Mouse (Mus musculus): ENCODE data around the gene Rpp25.

Gene Rpp25

GRCm38 (mm10) chr9:57521056-57521911, 17.5 kb downstream of the Rpp25 start, which contains the start of gene Cox5a:
Gene Cox5a, plus strand, starts transcription at chr9:57521274.
- peak; percentile 87 for DNase-seq (ENCODE audit: low spot score)

GRCm38 (mm10) chr9:57522114-57522860, 18.5 kb downstream of the Rpp25 start:
- DNase-seq (ENCODE audit: low spot score): no peak

- no peak for DNase-seq (ENCODE audit: low spot score)
These were observed 19.0 kb downstream of the Rpp25 start for GRCm38 (mm10) chr9:57522861-57523246.

DNA sequence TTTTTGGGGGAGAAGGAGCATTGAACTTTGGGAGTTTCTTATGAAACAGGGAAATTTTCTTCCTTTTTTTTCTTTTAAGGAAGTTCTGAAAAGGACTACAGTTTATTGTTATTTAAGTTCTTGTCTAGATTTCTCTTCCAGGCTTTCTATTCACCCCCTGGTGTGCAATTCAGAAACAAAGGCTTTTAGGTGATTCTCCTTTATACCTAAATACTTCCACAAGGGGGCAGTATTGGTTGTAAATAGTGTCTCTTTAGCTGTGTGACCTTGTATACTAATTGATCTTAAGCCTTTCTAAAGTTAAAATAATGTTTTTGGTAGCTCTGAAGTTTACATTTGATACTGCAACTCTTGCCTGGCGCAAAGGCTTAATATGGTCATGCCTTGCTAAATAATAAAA, 19.9 kb downstream of the Rpp25 start:
- peak; percentile 34 for DNase-seq (ENCODE audit: low spot score)

DNA sequence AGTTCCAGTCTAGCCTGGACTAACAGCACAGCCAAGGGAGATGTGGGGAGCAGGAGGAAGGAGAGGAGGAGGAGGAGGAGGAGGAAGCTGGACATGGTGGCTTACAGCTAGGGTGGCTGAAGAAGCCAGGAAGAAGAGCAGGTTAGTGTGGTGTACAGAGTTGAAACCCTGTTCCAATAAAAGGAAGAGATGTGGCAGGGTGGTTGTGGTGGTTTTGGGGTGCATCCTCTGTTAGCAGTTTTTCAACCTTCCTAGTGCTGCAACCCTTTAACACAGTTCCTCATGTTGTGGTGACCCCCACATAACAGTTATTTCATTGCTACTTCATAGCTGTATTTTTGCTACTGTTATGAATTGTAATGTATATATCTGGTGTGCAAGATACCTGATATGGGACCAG, 20.6 kb downstream of the Rpp25 start:
- no peak for DNase-seq (ENCODE audit: low spot score)

DNA sequence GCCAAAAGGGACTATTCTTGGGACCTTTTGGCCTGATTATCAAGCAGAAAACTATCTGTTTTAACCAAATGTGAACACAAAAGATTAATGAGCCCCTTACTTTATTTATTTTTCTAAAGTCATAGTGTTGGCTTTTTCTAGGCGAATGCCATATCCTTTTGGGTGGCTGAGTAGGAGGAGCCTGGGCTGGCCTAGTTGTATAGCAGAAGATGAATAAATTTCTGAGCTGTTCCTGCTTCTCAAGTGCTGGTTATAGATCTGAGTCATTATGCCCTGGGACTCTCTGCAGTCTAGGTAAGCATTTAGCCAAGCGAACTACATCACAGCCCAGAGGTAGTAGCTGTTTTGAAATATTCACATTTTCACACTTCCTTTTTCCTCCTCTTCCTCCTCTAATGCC, 21.7 kb downstream of the Rpp25 start:
- no peak for DNase-seq (ENCODE audit: low spot score)

- no peak for DNase-seq (ENCODE audit: low spot score)
These were observed 22.6 kb downstream of the Rpp25 start for GRCm38 (mm10) chr9:57526435-57526834.

GRCm38 (mm10) chr9:57531946-57532345, 28.1 kb downstream of the Rpp25 start:
- DNase-seq (ENCODE audit: low spot score): no peak

DNA sequence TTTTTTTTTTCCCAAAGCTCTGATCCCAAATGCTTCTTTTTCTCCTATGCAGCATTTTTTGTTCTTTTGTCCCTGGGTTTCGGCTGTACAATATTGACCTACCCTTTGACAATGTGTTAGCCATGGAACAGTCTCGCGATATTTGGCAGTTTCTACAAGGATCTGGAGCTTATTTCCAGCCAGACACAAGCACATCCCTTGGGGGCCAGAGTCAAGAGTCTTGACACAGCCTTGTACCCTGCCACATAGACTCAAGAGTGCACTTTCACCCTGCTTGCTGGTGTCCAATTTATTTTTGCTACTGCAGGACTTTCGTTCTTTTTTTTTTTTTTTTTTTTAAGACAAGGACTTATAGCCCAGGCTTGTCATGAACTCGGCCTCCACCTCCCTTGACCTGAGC, 32.5 kb downstream of the Rpp25 start:
- DNase-seq (ENCODE audit: low spot score): no peak

DNA sequence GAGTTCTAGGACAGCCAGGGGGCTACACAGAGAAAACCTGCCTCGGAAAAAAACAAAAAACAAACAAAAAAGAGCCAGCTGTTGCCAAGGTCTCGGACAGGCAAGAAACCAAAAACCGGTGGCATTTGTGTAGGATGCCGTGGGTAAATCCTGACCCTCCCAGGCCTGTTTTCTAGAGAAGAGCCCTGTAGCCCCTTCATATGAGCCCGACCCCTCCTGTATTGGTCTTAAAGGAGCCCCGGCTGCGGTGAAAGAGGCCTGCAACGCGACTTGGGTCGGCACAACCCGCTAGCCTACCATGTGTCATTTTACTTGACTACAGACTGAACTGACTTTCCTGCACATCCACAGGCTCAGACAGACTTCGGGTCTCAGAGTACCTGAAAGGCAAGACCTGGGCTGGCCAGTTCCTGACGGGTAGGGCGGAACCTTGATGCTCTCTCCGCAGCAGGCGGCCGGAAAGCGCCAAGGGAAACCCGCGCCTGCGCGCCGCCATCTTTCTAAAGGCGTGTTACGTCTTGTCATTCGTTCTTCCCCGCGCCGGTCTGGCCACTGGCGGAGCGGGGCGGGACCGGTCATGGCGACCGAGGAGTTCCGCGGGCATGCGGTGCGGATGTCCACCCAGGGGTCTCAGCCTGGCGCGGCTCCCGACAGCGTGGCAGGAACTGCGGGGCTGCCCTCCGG, 33.4 kb downstream of the Rpp25 start, which contains the start of gene Fam219b:
Gene Fam219b, plus strand, starts transcription at position 485 of the 684 bp plus-strand sequence.
- peak; percentile 86 for DNase-seq (ENCODE audit: low spot score)

DNA sequence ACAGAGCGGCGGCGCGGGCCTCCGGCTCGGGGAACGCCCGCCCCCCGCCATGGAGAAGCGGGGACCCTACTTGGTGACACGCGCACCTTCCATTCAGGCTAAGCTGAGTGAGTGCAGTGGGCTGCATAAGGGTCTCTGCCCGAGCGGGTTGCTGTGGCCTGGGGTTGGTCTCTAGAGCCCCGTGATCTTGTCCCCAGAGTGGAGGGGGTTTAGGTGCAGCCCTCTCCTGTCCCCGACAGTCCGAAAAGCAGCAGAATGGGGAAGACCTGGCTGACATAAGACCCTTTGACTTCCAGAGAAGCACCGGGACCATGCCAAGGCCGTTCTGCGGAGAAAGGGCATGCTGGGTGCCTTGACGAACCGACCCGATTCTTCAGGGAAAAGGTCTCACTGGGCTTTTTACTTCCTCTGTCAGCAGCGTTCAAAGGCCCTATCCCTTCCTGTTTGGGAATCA, 33.9 kb downstream of the Rpp25 start:
- no peak for DNase-seq (ENCODE audit: low spot score)

- DNase-seq (ENCODE audit: low spot score): no peak
These were observed 35.7 kb downstream of the Rpp25 start for GRCm38 (mm10) chr9:57539550-57539949.

- peak; percentile 46 for DNase-seq (ENCODE audit: low spot score)
These were observed 37.5 kb downstream of the Rpp25 start for GRCm38 (mm10) chr9:57541312-57541711.

GRCm38 (mm10) chr9:57543951-57544350, 40.1 kb downstream of the Rpp25 start:
- no peak for DNase-seq (ENCODE audit: low spot score)

- no peak for DNase-seq (ENCODE audit: low spot score)
These were observed 43.5 kb downstream of the Rpp25 start for GRCm38 (mm10) chr9:57547287-57547686.

DNA sequence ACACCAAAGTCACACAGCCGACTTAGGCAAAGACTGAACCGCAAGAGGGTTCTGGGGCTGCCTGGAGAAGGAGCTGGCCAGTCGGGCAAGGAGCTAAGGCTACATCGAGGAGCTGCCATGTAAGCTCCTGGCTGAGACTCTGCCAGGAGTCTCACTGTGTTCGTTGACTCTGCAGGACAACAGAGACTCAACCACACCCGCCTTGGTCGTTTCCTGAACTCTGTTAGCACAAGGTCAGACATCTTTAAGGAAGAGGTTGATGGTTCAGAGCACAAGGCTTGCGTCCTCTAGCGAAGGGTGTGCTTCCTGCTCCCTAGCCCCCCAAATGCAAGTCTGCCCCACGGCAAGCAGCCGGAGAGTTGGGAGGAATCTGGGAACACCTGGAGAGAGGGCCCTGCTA, 44.0 kb downstream of the Rpp25 start:
- no peak for DNase-seq (ENCODE audit: low spot score)

- DNase-seq (ENCODE audit: low spot score): no peak
These were observed 45.4 kb downstream of the Rpp25 start for GRCm38 (mm10) chr9:57549186-57549585.

GRCm38 (mm10) chr9:57550126-57550862, 46.5 kb downstream of the Rpp25 start:
- no peak for DNase-seq (ENCODE audit: low spot score)

DNA sequence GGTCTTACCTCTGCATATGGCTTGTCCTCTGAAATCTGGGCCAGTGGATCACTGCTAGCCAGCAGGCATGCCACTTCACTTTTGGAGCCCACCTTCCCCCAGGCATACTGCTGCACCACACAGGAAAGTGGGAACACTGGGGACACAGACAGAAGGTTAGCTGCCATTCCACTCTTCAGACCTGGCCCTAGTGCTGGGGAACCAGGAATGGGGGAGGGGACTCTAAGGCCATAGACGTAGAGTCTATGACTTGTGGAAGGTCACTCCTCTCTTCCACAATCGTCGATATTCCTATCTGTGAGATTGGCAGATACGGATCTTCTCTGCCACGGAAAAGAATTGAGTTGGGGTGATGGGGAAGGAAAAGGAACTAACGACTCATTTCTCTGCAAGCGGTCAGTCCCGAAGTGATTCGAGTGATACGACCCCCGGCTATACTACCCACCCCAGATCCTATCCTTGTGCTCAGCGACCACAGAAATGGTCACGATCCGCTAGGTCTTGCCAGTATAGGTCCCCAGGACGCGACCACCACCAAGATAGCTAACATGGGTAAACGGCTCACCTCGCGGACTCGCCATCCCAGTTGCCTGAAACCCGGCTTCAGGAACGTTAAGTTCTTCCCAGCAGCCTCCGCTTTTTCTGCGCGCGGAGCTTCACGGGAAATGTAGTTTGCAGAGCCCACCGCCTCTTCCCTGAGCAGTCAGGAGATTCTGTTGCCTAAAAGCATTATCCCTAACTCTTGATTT, 48.5 kb downstream of the Rpp25 start, which contains the start of gene Mpi:
Gene Mpi, minus strand, starts transcription at position 625 of the 749 bp plus-strand sequence.
- DNase-seq (ENCODE audit: low spot score): peak; percentile 25

- DNase-seq (ENCODE audit: low spot score): no peak
These were observed 49.3 kb downstream of the Rpp25 start for GRCm38 (mm10) chr9:57553119-57553518.

DNA sequence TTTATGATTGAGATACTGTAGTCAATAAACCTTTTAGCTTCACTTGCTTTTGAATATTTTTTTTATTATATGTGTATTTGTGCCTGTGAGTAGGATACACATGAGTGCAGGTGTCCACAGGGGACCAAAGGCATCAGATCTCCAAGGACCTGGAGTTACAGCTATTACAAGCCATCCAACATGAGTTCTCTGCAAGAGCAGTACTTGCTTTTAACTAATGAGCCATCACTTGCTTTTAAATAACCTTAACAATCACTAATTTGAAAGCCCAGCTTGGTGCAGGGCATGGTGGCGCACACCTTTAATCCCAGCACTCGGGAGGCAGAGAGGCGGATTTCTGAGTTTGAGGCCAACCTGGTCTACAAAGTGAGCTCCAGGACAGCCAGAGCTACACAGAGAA, 50.9 kb downstream of the Rpp25 start:
- no peak for DNase-seq (ENCODE audit: low spot score)

Data from T-cell, adult 2 months (primary cell).